Mouse (Mus musculus) kidney, postnatal 36 days (tissue): ENCODE measurements around the gene Eps8.
A peak's percentile ranks its signal among the peaks of the same experiment; 100 is the strongest.

Experiments used
- DNase-seq, 2 experiments: peaks; one replicate each; pipeline ENCODE4 v3.0.0; 2021 to 2022; ENCODE audit warnings: mixed read lengths in 2 of 2

Eps8 gene

GRCm38 (mm10) chr6:137608160-137608930, 46.3 kb downstream of the Eps8 start:
- DNase-seq = no peak

GRCm38 (mm10) chr6:137606541-137606940, 48.1 kb downstream of the Eps8 start:
- DNase-seq = no peak

GRCm38 (mm10) chr6:137604417-137605248, 50.0 kb downstream of the Eps8 start:
- DNase-seq = no peak

DNA sequence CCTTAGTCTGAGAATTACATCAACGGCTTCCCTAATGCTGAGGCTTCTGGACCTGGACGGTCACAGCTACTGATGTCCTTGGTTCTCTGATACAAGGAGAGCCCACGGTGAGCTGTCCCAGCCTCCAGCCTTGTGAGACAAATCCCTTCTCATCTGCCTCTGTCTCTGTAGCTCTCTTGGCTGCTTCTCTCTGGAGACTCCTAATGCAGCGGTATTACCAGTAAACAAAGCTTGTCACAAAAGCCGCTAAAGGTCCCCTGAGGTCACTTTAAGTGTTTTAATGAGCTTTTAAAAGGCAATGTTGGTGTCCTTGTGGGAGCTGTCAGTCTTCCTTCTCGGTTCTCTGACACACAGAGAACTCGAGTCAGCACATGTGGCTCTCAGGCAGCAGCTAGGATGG, 56.4 kb downstream of the Eps8 start:
- DNase-seq = no peak

GRCm38 (mm10) chr6:137597442-137598058, 57.1 kb downstream of the Eps8 start:
- no peak for DNase-seq

- DNase-seq = no peak
Measured at GRCm38 (mm10) chr6:137592582-137592981, 62.1 kb downstream of the Eps8 start.

DNA sequence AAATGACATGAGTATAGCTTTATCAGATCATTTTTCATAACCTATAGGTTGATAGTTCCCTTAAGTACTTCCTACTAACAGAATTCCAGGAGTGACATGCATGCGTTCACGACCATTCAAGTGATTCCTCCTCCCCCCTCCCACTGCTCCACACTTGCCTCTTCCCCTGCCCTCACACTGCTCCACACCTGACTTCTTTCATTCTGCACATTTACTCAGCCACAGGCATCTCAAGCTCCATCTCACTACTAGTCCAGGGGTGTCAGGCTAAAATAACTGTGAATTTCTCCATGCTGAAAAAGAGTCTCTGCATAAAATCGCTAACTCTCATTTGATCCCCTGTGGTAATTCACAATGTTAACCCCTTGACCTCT, 65.4 kb downstream of the Eps8 start:
- DNase-seq = no peak

DNA sequence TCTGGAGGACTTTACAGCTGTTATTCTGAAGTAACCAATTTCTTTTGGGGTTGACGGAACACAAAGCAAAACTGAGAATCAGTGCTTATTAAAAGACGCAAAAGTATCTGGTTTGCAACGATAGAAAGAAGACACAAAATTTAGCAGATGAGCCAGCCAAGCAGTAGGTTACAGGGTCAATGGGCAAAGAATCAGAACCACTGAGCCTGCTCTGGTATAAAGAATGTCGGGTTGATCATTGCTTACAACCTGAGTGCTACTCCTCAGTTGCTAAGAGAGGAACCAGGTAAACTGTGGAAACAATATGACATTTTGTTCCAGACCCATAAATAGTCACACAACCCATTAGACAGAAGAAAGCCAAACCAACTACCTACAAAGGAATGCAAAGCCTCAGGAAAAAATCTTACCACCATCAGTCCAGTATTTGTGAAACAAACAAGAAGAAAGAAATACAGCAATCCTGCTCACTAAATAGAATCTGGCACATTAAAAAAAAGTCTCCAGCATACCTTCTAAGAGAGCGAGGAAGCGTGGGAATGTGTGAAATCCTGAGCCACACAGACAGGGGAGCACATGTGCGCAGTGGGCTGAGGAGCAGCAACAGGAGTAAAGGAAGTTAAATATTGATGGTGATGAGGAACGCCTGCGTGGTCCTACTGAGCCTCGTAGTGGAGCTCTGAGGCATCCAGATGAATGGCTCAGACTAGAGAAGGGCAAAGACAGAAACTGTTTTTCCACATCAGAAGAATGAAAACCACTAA, 66.0 kb downstream of the Eps8 start:
- peak in 1 of 2 experiments; percentile 43 for DNase-seq

- DNase-seq = peak; percentile 66 to 75
Measured at GRCm38 (mm10) chr6:137587866-137588265, 66.8 kb downstream of the Eps8 start.

DNA sequence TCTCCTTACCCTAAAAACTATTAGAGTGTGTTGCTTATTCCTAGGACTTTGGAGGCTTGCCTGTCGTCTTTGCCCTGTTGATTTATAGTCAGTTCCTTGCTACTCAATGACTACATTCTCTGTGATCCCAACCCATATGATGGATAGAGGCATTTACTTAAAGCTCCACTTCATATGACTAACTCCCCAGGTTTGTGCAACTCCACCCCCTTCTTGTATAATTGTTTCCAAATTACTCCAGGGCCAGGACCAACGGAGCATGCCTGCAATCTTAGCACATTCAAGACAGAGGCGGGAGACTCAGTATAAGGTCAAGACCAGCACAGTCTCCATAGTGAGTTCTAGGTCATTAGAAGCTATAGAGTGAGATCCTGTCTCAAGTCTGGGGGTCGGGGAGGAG, 69.4 kb downstream of the Eps8 start:
- DNase-seq = peak in 1 of 2 experiments; percentile 30

- DNase-seq = no peak
Measured at GRCm38 (mm10) chr6:137583056-137583455, 71.6 kb downstream of the Eps8 start.

DNA sequence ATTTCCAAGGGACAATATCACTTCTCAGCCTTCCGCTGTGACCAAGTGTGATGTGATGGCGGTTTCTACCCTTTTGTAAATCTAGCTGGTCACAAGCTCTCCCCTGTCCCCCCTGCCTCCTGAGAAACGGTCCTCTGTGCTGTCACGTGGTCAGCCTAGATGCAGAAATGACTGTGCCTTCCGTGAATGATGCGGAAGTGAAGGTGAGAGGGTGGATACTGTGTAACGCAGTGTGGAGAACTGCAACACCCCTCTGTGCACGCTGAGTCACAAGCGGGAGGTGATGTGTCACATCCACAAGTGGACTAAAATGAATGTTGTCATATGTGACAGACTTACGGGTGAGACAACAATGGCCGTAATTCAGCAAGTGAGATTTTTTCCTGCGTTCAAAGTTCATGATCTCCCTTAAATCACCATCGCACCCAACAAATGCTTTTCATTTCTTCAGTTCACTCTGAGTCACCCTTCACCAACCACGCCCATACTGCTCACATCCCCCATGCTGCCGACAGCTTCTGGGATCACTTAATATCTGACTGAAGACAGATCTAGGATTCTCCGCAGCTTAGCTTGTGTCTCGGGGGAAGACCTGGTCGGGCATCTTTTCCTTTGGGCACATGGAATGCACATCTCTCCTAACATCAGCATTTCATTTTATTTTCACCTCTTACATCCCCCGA, 72.3 kb downstream of the Eps8 start:
- DNase-seq = no peak

GRCm38 (mm10) chr6:137581331-137582010, 73.2 kb downstream of the Eps8 start:
- DNase-seq = no peak

DNA sequence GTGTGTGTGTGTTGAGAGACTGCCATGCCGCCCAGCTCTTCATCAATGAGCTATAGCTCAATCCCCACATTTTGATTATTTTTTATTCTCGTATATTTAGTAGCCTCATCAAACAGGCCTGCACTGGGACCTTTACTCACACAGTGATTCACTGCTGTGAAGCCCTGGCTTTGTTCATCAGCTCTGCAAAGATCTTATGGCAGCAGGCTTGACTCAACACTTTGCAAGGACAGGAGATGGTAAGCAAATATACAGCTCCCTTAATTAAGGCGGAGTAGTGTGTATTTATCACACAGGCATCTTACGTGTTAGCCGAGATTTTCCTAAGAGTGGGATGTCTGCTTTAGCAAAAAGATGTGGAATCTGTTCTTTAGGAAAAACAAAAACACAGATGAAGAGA, 74.2 kb downstream of the Eps8 start:
- DNase-seq = no peak

GRCm38 (mm10) chr6:137576670-137577371, 77.9 kb downstream of the Eps8 start:
- no peak for DNase-seq

DNA sequence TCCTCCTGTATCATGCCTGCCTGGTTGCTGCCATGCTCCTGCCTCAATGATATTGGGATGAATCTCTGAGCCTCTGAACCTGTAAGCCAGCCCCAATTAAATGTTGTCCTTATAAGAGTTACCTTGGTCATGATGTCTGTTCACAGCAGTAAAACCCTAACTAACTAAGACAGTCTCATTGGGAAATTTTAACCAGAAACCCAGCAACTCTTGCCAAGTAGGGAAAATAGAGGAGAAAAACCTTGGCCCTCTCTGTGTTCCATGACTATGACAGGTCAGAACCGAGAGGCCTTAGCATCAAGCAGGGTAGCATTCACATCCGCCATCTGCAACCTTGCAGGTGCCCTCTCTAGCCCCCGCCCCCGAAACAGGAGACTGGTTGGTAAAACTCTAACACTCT, 78.6 kb downstream of the Eps8 start:
- DNase-seq = peak in 1 of 2 experiments; percentile 53

- no peak for DNase-seq
Measured at GRCm38 (mm10) chr6:137573897-137574296, 80.8 kb downstream of the Eps8 start.

GRCm38 (mm10) chr6:137570718-137571131, 84.0 kb downstream of the Eps8 start:
- DNase-seq = peak; percentile 70 to 85

- DNase-seq = peak in 1 of 2 experiments; percentile 35
Measured at GRCm38 (mm10) chr6:137570019-137570418, 84.7 kb downstream of the Eps8 start.

GRCm38 (mm10) chr6:137569071-137569470, 85.6 kb downstream of the Eps8 start:
- peak; percentile 65 to 74 for DNase-seq

DNA sequence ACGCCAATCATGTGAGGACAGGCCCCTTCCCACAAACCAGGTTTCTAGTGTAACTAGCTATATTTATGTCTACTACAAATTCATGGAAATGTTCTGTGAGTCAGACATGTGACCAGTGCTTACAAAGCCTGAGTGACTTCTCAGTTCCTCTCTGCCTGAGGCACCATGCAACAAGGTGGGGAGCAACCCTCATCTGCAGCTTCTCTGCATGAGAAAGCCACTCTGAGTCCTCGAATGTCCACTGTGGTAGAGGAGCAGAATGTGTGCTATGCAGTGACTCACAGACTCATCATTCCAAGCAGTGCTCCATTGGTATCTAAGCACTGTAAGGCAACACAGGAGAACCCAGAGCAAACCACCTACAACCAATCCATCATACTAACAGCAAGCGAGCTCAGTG, 88.8 kb downstream of the Eps8 start:
- no peak for DNase-seq
